ENCODE assay signal across 13 mouse cellular contexts in genomic region chr10:28737953-28738352, GRCm38 (mm10).
"Had no signal": no experiment of that assay in that cellular context is flagged by ENCODE, and none has a peak within 500 bp of the region (broad histone marks: within the 10 kb centered on the region; RNA-seq: fewer than 3 reads in every experiment).

No protein-coding gene starts in this region.

- H3K27me3 ChIP-seq: liver, embryonic 15.5 days; midbrain, embryonic 12.5 days; neural tube, embryonic 13.5 days; stomach, embryonic 15.5 days had no signal

- H3K27ac ChIP-seq: left cerebral cortex, adult 2 months; limb, embryonic 10.5 days; liver, embryonic 15.5 days; midbrain, embryonic 12.5 days; neural tube, embryonic 13.5 days; stomach, embryonic 15.5 days had no signal

- H3K36me3 ChIP-seq: limb, embryonic 10.5 days; liver, embryonic 15.5 days; midbrain, embryonic 12.5 days; neural tube, embryonic 13.5 days; stomach, embryonic 15.5 days had no signal

- DNase-seq: retina, postnatal 1 day; right cerebral cortex, postnatal 14 days; thymus, adult 2 months; thymus, postnatal 25 days had no signal

- H3K9ac ChIP-seq: liver, embryonic 15.5 days; midbrain, embryonic 12.5 days; neural tube, embryonic 13.5 days; stomach, embryonic 15.5 days had no signal

- H3K4me3 ChIP-seq: left cerebral cortex, adult 2 months; limb, embryonic 10.5 days; liver, embryonic 15.5 days; midbrain, embryonic 12.5 days; neural tube, embryonic 13.5 days; stomach, embryonic 15.5 days had no signal

- H3K4me2 ChIP-seq: liver, embryonic 11.5 days; liver, embryonic 15.5 days; midbrain, embryonic 12.5 days; neural tube, embryonic 13.5 days; stomach, embryonic 15.5 days had no signal

- H3K9me3 ChIP-seq: limb, embryonic 10.5 days; liver, embryonic 15.5 days; midbrain, embryonic 12.5 days; stomach, embryonic 15.5 days had no signal

- H3K4me1 ChIP-seq: limb, embryonic 10.5 days; liver, embryonic 15.5 days; midbrain, embryonic 12.5 days; neural tube, embryonic 13.5 days; stomach, embryonic 15.5 days had no signal

- ATAC-seq: intestine, embryonic 16.5 days; midbrain, embryonic 16.5 days had no signal
